Mouse (Mus musculus) limb, embryonic 14.5 days (tissue): ENCODE measurements around the gene Gse1. TPM values are rescaled to one million over a fixed set of nuclear protein-coding genes. Genes with fewer than 3 reads are reported as not detected.

ENCODE experiments used
- ATAC-seq: fragments of 200-750 bp; cut with Nextera tagmentation; 2 replicates; pipeline ENCODE4 v1.8.0; 2017; ENCODE audit warnings: low read depth, moderate number of reproducible peaks, moderate TSS enrichment; ENCODE audit not compliant: low FRiP score
- DNase-seq: peaks from one replicate; pipeline ENCODE4 v3.0.0-alpha.2; 2015; ENCODE audit warnings: low spot score
- H3K27ac ChIP-seq: fragments of 300-500 bp; sonication (generic); replicated peaks from 2 replicates; pipeline ENCODE4 v1.5.1; 2014; ENCODE audit warnings: low read depth, mild to moderate bottlenecking, low read length, moderate library complexity, mixed read lengths
- H3K27me3 ChIP-seq: fragments of 300-500 bp; sonication (generic); 2 replicates; pipeline ENCODE4 v1.6.1; 2014; ENCODE audit warnings: low read length, mixed read lengths; ENCODE audit not compliant: control insufficient read depth, insufficient read depth
- H3K36me3 ChIP-seq: fragments of 300-500 bp; sonication (generic); 2 replicates; pipeline ENCODE4 v1.6.1; 2014; ENCODE audit warnings: mild to moderate bottlenecking, low read length, moderate library complexity, mixed read lengths; ENCODE audit not compliant: control insufficient read depth, insufficient read depth
- H3K4me1 ChIP-seq: fragments of 300-500 bp; sonication (generic); 2 replicates; pipeline ENCODE4 v1.6.1; 2014; ENCODE audit warnings: antibody characterized with exemption, low read length, mixed read lengths; ENCODE audit not compliant: control insufficient read depth, insufficient read depth
- H3K4me2 ChIP-seq: fragments of 300-500 bp; sonication (generic); replicated peaks from 2 replicates; pipeline ENCODE4 v1.6.1; 2014; ENCODE audit warnings: low read depth, mild to moderate bottlenecking, low read length, moderate library complexity; ENCODE audit not compliant: severe bottlenecking
- H3K4me3 ChIP-seq: fragments of 300-500 bp; sonication (generic); replicated peaks from 2 replicates; pipeline ENCODE4 v1.5.1; 2014; ENCODE audit warnings: low read length
- H3K9ac ChIP-seq: fragments of 300-500 bp; sonication (generic); 2 replicates; pipeline ENCODE4 v1.6.1; 2014; ENCODE audit warnings: mild to moderate bottlenecking, low read depth, low read length, moderate library complexity; ENCODE audit not compliant: severe bottlenecking
- H3K9me3 ChIP-seq: fragments of 300-500 bp; sonication (generic); 2 replicates; pipeline ENCODE4 v1.6.1; 2016; ENCODE audit warnings: low read length; ENCODE audit not compliant: control insufficient read depth
- POLR2A ChIP-seq: fragments of 200-500 bp; IDR thresholded peaks from 2 replicates; pipeline ENCODE4 v1.8.0; 2012; ENCODE audit warnings: inconsistent platforms, mild to moderate bottlenecking, moderate library complexity, borderline replicate concordance; ENCODE audit not compliant: insufficient read depth, insufficient read length; ENCODE audit errors: extremely low read depth
- WGBS: fragments of 180-500 bp; shearing (Covaris S2); extraction: QIAGEN DNeasy Blood & Tissue Kit; methylation state at CpG from one replicate; pipeline ENCODE4 v1.1.7; 2014; 5-methylcytosine and 5-hydroxymethylcytosine counted together
- polyA plus RNA-seq, 2 experiments: library from polyadenylated mRNA; depleted of rRNA in 1 of 2; stranded (reverse) in 1 of 2; unstranded in 1 of 2; fragments of >200 nt; fragmentation: Nextera tagmentation in 1 of 2; extraction: Ambion mirVana in 1 of 2; gene quantifications; 2 replicates each; pipeline versions ENCODE4 v1.2.1 to v1.2.3; 2012 to 2014

Gene Gse1
- polyA plus RNA-seq, 2 experiments = 10.3 to 32.6 TPM

DNA sequence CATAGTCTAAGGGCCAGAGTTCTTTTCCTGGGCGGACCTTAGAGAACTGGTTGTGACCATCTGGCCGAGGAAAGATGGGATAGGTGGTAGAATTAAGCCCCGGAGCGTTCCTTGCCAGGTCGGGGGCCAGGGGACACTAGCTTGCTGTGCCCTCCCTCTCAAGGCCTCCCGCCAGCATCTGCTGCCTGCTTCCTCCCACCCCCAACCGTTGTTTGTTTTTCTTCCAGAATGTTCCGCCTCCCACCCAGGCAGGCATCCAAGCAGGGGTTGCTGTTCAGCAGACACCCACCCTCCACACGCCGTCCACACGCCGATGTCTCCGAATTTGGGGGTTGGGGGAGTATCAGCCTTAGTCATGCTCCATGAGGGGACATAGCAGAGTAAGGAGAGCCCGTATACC lies 49.8 kb downstream of the Gse1 start:
- DNase-seq (no peak), ATAC-seq (no peak)
- Histone ChIP-seq H3K4me3 (no peak overlapping the region), H3K4me1 (peaks cover 80% of the 10 kb centered on the region), H3K4me2 (0 out of 2 replicates have a peak overlapping the region, but pooled peaks have one; percentile 62), H3K9ac (no peak overlapping the region), H3K27me3 (no peaks in the 10 kb centered on the region), H3K36me3 (no peaks in the 10 kb centered on the region), H3K9me3 (no peaks in the 10 kb centered on the region), H3K27ac (peak overlapping the region; percentile 91)
- 46% methylated on average over 14 of the region's 14 CpGs for WGBS
- TF ChIP-seq POLR2A = no peak

DNA sequence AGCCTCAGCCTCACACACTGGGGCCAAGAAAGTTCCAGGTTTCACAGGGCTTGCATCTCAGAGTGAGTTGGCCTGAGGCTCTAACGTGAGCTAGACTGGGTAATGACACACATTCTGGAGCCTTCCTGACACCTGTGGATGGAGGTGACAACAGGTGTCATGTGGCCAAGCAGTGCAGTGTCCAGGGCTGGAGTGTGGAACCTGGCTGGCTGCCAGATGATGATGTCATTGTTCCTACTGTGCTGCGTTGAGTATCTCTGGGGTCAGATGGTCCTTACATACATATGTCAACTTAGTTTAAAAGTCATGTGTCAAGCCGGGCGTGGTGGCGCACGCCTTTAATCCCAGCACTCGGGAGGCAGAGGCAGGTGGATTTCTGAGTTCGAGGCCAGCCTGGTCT lies 51.2 kb downstream of the Gse1 start:
- 85% methylated on average over 7 of the region's 8 CpGs for WGBS
- no peak overlapping the region for H3K4me2 ChIP-seq
- ATAC-seq (no peak), DNase-seq (no peak)
- no peak overlapping the region for H3K27ac ChIP-seq
- peaks cover 81% of the 10 kb centered on the region for H3K4me1 ChIP-seq
- H3K4me3 ChIP-seq = no peak overlapping the region
- no peak for TF ChIP-seq POLR2A
- no peaks in the 10 kb centered on the region for H3K36me3 ChIP-seq
- no peak overlapping the region for H3K9ac ChIP-seq
- H3K27me3 ChIP-seq = no peaks in the 10 kb centered on the region
- no peaks in the 10 kb centered on the region for H3K9me3 ChIP-seq

DNA sequence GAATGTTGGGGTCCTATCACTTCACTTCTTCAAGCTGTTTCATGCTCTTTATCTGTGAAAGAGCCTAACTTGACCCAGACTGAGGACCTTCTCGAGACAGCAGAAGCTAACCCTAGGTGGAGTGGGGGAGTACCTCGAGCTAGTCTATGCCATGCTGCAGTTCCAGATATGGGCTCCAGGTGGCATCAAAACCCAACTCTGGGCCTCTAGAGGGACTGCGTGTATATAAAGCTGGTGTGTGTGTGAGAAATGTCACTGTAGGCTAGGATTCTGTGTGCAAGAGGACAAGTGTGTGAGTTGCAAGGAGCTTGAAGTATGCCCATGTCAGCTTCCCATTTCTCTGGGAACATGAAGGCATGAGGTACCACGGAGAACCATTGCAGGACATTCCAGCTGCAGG lies 53.2 kb downstream of the Gse1 start:
- ATAC-seq = no peak
- 14% methylated on average over 4 of the region's 4 CpGs for WGBS
- Histone ChIP-seq H3K9me3 (no peaks in the 10 kb centered on the region), H3K27ac (no peak overlapping the region; the same call in 1 of the 2 replicates), H3K4me3 (no peak overlapping the region), H3K4me1 (peaks cover 82% of the 10 kb centered on the region), H3K27me3 (no peaks in the 10 kb centered on the region), H3K9ac (no peak overlapping the region), H3K4me2 (no peak overlapping the region), H3K36me3 (no peaks in the 10 kb centered on the region)
- TF ChIP-seq POLR2A = no peak
- peak; percentile 76 for DNase-seq

DNA sequence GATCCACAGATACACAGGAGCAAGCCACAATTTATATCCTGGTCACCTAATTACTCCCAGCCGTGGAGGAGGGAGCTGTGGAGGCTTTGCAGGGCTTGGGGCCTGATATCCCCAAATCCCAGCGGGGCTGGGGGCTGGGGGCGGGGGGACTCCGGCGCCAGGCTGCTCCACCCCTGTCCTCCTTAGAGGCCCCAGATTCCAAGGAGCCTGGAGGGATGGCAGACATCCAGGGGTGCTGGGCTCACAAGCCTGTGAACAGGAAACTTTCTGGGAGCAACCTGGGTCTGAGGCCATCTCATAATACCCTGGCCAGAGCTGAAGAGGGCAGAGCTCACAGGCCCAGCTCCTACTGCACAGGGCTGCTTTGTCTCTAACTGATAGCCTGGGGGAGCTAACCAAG lies 54.2 kb downstream of the Gse1 start:
- H3K4me3 ChIP-seq = no peak overlapping the region
- no peak for TF ChIP-seq POLR2A
- H3K9me3 ChIP-seq = no peaks in the 10 kb centered on the region
- WGBS = 15% methylated on average over 5 of the region's 5 CpGs
- peak overlapping the region; percentile 53; the same call in 1 of the 2 replicates for H3K27ac ChIP-seq
- peaks cover 76% of the 10 kb centered on the region for H3K4me1 ChIP-seq
- no peak overlapping the region for H3K9ac ChIP-seq
- no peaks in the 10 kb centered on the region for H3K27me3 ChIP-seq
- H3K4me2 ChIP-seq = 0 out of 2 replicates have a peak overlapping the region, but pooled peaks have one; percentile 2
- no peaks in the 10 kb centered on the region for H3K36me3 ChIP-seq
- ATAC-seq (no peak), DNase-seq (no peak)

DNA sequence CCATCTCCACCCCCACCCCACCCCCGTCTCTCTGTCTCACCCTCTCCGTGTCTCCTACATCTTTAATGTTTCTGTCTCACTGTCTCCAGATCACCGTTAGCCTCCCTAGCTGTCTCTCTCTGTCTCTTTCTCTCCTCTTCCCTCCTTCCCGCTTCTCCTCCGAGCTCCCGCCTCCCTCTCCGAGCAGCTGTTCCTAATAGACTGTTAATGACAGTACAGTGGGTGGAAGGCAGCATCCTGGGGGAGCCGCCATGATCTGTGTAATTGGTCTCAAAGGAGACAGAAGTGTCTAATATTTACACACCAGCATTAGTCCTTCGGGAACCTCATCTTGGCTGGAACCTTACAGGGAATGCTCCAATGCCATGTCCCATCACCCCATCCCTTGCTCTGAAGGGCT lies 56.0 kb downstream of the Gse1 start:
- H3K27ac ChIP-seq = peak overlapping the region; percentile 48; the same call in 1 of the 2 replicates
- 0 out of 2 replicates have a peak overlapping the region, but pooled peaks have one; percentile 1 for H3K4me2 ChIP-seq
- no peaks in the 10 kb centered on the region for H3K27me3 ChIP-seq
- DNase-seq (no peak), ATAC-seq (no peak)
- no peak overlapping the region for H3K9ac ChIP-seq
- H3K36me3 ChIP-seq = no peaks in the 10 kb centered on the region
- H3K9me3 ChIP-seq = no peaks in the 10 kb centered on the region
- no peak overlapping the region for H3K4me3 ChIP-seq
- H3K4me1 ChIP-seq = peaks cover 76% of the 10 kb centered on the region
- 19% methylated on average over 9 of the region's 9 CpGs for WGBS
- TF ChIP-seq POLR2A = no peak
